In the genomic region with DNA sequence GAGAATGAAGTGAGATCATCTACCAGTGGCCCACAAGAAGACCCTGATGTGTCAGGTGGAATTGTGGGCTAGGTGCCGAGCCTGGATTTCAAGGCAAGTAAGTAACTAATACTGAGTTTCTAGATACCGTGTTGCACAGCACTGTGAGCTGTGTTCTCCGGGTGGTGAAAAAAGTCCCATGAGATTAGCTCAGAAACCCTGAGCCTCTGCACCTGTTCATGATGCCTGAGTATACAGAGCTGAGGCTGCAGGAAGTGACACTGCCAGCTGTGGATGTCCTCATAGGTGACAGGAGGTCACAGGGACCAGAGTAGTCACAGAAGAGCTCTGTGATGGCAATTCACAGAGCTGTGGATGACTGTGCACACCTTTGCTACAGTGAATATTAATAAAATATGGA, we compare ENCODE assay signal across 18 mouse cellular contexts.
"Had no signal": no experiment of that assay in that cellular context is flagged by ENCODE, and none has a peak within 500 bp of the region (broad histone marks: within the 10 kb centered on the region; RNA-seq: fewer than 3 reads in every experiment).

No protein-coding gene starts in this region.

- H3K27ac ChIP-seq: kidney, postnatal 0 days; layer of hippocampus, adult 2 months; limb, embryonic 10.5 days; limb, embryonic 13.5 days; liver, embryonic 12.5 days; liver, embryonic 15.5 days; lung, embryonic 15.5 days; stomach, postnatal 0 days had no signal

- DNase-seq: kidney, postnatal 25 days; layer of hippocampus, adult 9-11 months; liver; lung, adult 18-20 months; lung, postnatal 10 days; lung, postnatal 4 days; midbrain, embryonic 14.5 days; thymus, adult 18-20 months; thymus, postnatal 14 days; thymus, postnatal 4 days had no signal

- H3K4me3 ChIP-seq: layer of hippocampus, adult 2 months; limb, embryonic 10.5 days; limb, embryonic 13.5 days; liver, embryonic 12.5 days; liver, embryonic 15.5 days; lung, embryonic 15.5 days had no signal
